Mouse (Mus musculus) thymus, adult 2 months (tissue): ENCODE measurements around the gene Ifna4.

Source experiments
- CTCF ChIP-seq: fragments of 200-500 bp; IDR thresholded peaks from 2 replicates; pipeline ENCODE4 v1.5.1; 2012; ENCODE audit warnings: mild to moderate bottlenecking, control low read depth, low read length, moderate library complexity, borderline replicate concordance; ENCODE audit not compliant: control insufficient read depth, poor library complexity, insufficient read depth; ENCODE audit errors: extremely low read depth
- POLR2A ChIP-seq: fragments of 200-500 bp; IDR thresholded peaks from 2 replicates; pipeline ENCODE4 v1.6.1; 2012; ENCODE audit warnings: mild to moderate bottlenecking, low read length, control low read depth, moderate library complexity; ENCODE audit not compliant: control insufficient read depth, poor library complexity, insufficient read depth; ENCODE audit errors: extremely low read depth

GRCm38 (mm10) chr4:88859214-88859613 is 17.6 kb downstream of the Ifna4 start:
- TF ChIP-seq CTCF (no peak), POLR2A (no peak)
